Mouse (Mus musculus): ENCODE data around the gene Gm17027. TPM values are rescaled to one million over a fixed set of nuclear protein-coding genes. Genes with fewer than 3 reads are reported as not detected.

The Gm17027 gene
- polyA plus RNA-seq (2014; fragmentation: Illumina TruSeq; extraction: RNeasy Lipid Tissue Mini Kit (QIAGEN cat#74804); ENCODE audit: low read depth, low replicate concordance) = 0.24 TPM

DNA sequence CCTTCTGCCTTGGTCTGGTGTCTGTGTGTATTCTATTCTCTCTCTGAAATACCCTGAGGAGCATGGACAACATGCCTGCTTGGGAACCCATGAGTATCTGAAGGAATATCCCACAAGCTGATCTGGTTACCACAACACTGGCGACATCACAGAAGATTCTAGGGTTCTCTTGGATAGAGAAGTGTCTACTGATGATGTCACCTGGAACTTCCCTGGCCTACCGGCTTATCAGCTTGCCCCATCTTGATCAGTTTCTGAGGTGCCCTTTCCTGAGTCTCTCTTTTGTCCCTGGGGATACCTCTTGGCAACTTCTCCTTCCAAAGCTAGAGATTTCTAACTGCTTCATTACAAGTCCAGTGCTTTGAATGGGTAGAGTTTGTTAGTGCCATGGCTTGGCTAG is at the start of gene Gm17027:
Gene Gm17027 (minus strand): TSS at position 101 of the 400 bp plus-strand sequence.

DNA sequence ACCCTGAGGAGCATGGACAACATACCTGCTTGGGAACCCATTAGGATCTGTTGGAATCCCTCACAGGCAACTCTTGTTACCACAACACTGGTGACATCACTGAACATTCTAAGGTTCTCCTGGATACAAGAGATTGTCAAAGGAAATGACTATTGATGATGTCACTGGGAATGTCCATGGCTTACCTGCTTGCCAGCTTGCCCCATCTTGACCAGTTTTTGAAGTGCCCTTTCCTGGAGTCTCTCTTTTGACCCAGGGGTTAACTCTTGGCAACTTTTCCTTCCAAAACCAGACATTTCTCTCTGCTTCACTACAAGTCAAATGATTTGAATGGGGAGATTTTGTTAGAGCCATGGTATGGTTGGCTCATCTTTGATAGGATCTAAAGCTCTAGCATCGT is 28.3 kb upstream of the Gm17027 start, which contains the start of gene Gm3573:
Gene Gm3573 (minus strand): TSS at position 101 of the 400 bp plus-strand sequence.

DNA sequence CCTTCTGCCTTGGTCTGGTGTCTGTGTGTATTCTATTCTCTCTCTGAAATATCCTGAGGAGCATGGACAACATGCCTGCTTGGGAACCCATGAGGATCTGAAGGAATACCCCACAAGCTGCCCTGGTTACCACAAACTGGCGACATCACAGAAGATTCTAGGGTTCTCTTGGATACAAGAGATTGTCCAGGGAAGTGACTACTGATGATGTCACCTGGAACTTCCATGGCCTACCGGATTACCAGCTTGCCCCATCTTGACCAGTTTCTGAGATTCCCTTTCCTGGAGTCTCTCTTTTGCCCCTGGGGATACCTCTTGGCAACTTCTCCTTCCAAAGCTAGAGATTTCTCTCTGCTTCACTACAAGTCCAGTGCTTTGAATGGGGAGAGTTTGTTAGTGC is 45.2 kb downstream of the Gm17027 start, which contains the start of gene Gm7951:
Gene Gm7951 (minus strand): TSS at position 101 of the 400 bp plus-strand sequence.

Other genes with a start within 250 kb of the Gm17027 start
- not detected for gene 1700049E17Rik1, start 237.7 kb downstream of the Gm17027 start, polyA plus RNA-seq (2014; fragmentation: Illumina TruSeq; extraction: RNeasy Lipid Tissue Mini Kit (QIAGEN cat#74804); ENCODE audit: low read depth, low replicate concordance)
- 18.1 TPM for gene 1700024B05Rik, start 218.6 kb downstream of the Gm17027 start, polyA plus RNA-seq (2014; fragmentation: Illumina TruSeq; extraction: RNeasy Lipid Tissue Mini Kit (QIAGEN cat#74804); ENCODE audit: low read depth, low replicate concordance)
- gene Gm6401, start 194.7 kb downstream of the Gm17027 start, polyA plus RNA-seq (2014; fragmentation: Illumina TruSeq; extraction: RNeasy Lipid Tissue Mini Kit (QIAGEN cat#74804); ENCODE audit: low read depth, low replicate concordance) = 1.7 TPM
- 85.3 TPM for gene Gm3543, start 179.3 kb downstream of the Gm17027 start, polyA plus RNA-seq (2014; fragmentation: Illumina TruSeq; extraction: RNeasy Lipid Tissue Mini Kit (QIAGEN cat#74804); ENCODE audit: low read depth, low replicate concordance)
- gene Gm7951, start 45.3 kb downstream of the Gm17027 start, polyA plus RNA-seq (2014; fragmentation: Illumina TruSeq; extraction: RNeasy Lipid Tissue Mini Kit (QIAGEN cat#74804); ENCODE audit: low read depth, low replicate concordance) = not detected
- 66.4 TPM for gene Gm3573, start 28.2 kb upstream of the Gm17027 start, polyA plus RNA-seq (2014; fragmentation: Illumina TruSeq; extraction: RNeasy Lipid Tissue Mini Kit (QIAGEN cat#74804); ENCODE audit: low read depth, low replicate concordance)
- gene Gm17026, start 97.4 kb upstream of the Gm17027 start, polyA plus RNA-seq (2014; fragmentation: Illumina TruSeq; extraction: RNeasy Lipid Tissue Mini Kit (QIAGEN cat#74804); ENCODE audit: low read depth, low replicate concordance) = 1.5 TPM
- gene Gm9611, start 134.7 kb upstream of the Gm17027 start, polyA plus RNA-seq (2014; fragmentation: Illumina TruSeq; extraction: RNeasy Lipid Tissue Mini Kit (QIAGEN cat#74804); ENCODE audit: low read depth, low replicate concordance) = 0.70 TPM
- gene Gm7995, start 147.6 kb upstream of the Gm17027 start, polyA plus RNA-seq (2014; fragmentation: Illumina TruSeq; extraction: RNeasy Lipid Tissue Mini Kit (QIAGEN cat#74804); ENCODE audit: low read depth, low replicate concordance) = 6.5 TPM